Comparison of ENCODE assay signal across 8 mouse cellular contexts in the genomic region with DNA sequence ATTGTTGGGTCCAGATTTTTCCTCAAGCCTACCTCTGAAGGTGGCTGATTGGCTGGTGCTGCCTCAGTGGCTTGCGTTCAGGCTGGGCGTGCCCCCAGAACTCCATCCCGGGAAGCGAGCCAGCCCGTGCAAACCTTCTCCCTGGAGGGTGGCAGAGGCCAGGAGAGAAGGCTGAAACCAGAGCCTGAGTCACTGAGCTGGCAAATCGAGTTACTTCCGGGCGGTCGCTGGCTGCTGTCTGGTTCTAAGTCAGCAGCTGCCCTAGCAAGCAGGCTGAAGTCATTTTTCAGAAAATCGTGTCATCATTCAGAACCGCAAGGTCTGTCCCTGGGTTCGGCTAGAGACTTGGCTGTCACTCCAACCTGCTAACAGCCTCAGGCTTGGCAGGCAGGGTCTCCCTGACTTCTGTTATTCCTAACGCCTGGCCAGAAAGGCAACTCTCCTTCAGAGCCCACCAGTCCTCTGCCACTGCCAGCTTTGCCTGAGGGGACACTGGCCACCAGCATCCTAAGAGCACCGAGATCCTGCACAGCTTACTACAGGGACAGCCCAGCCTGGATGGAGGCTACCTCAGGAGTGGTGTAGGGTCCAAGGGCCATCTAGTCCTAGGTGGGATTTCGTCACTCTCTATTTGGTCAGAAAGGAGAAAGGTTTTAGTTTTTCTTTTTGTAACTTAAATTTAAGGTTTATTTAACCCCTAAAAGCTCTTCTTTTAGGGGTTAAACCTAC. TPM values are rescaled to one million over a fixed set of nuclear protein-coding genes. Genes with fewer than 3 reads are reported as not detected.
DNase-seq lines count a peak whose midpoint lies in the region; ATAC-seq lines count a peak whose summit lies in the region.

No protein-coding gene starts in this region.

- WGBS in neural tube, embryonic 13.5 days: 48% methylated on average over 15 of the region's 15 CpGs

- H3K36me3 ChIP-seq in neural tube, embryonic 13.5 days: no peaks in the 10 kb centered on the region

- 0 out of 2 replicates have a peak overlapping the region, but pooled peaks have one; percentile 28 for H3K27ac ChIP-seq in neural tube, embryonic 13.5 days (replicated peaks)

- no peak for DNase-seq in neural tube, embryonic 10.5 days (ENCODE audit: extremely low spot score, low spot score)
- DNase-seq in cerebellum, postnatal 14 days: peak; percentile 92 to 94
- DNase-seq in heart, adult 9 months (ENCODE audit: low spot score in 2 of 2): peak; percentile 72 to 84
- DNase-seq in kidney, postnatal 36 days: peak; percentile 81 to 88
- DNase-seq in urinary bladder, postnatal 25 days (ENCODE audit: low spot score): peak; percentile 65
- DNase-seq in layer of hippocampus, adult 9-11 months: no peak
- no peak for DNase-seq in yolk sac, embryonic 10.5 days (ENCODE audit: low spot score)

- no peak for ATAC-seq in neural tube, embryonic 13.5 days (ENCODE audit: low read depth)

- H3K9ac ChIP-seq in neural tube, embryonic 13.5 days: peak overlapping the region; percentile 22; the same call in 1 of the 2 replicates

- no peaks in the 10 kb centered on the region for H3K9me3 ChIP-seq in neural tube, embryonic 13.5 days

- no peak overlapping the region for H3K4me3 ChIP-seq in neural tube, embryonic 13.5 days

- H3K4me2 ChIP-seq in neural tube, embryonic 13.5 days: no peak overlapping the region

- H3K4me1 ChIP-seq in neural tube, embryonic 13.5 days (replicated peaks): peaks cover 12% of the 10 kb centered on the region

- H3K27me3 ChIP-seq in neural tube, embryonic 13.5 days: no peaks in the 10 kb centered on the region

RNA-seq across cellular contexts. Expression of gene Tmem51, which starts 11.6 kb away (rescaled TPM):
- 5.2 and 6.4 TPM in 2 replicates for polyA plus RNA-seq in neural tube, embryonic 13.5 days (2015; fragmentation: Nextera tagmentation; extraction: Ambion mirVana)

Comparison
In these comparisons a context has a peak if more than half of its experiments do, and no peak if none do; other contexts are left out.
1. DNase-seq: peak in cerebellum, postnatal 14 days (2 of 2), heart, adult 9 months (2 of 2), kidney, postnatal 36 days (2 of 2) and urinary bladder, postnatal 25 days (single experiment); none in neural tube, embryonic 10.5 days (single experiment), layer of hippocampus, adult 9-11 months (single experiment) and yolk sac, embryonic 10.5 days (single experiment).